Mouse (Mus musculus): ENCODE data around the gene Aox4.

Aox4 gene

DNA sequence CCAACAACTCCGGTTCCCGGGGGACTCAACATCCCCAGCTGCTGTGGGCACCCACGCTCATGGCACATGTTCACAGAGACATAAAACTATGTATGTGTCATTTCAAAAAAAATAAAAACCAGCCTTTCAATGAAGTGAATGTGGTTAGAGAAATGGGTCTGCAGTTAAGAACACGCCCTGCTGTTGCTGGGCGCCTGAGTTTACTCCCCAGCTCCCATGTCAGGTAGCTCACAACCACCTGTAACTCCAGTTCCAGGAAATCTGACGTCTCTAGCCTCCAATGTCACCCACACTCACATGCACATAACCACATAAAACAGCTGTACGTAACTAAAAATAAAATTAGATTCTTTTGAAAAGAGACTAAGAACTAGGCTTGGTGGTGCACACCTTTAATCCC is 90.9 kb downstream of the Aox4 start:
- DNase-seq (ENCODE audit: low read depth, low spot score): no peak

DNA sequence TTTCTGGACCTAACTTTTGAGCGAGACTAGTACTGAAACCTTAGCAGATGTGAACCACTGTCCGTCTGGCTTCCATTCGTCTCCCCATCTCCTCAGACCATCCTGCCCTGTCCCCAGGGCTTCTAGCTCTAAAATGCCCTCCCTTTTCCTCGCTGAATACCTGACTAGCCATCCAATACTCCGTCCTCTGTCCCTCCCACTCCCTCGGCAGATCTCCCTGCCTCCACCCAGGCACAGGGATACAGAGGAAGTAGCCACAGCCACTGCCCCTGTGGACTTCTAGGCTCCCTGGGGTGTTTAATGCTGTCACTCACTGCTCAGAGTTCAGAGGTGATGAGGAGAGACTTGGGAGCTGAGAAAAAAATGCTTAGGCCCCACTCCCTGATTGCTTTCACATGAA is 91.8 kb downstream of the Aox4 start:
- no peak for DNase-seq (ENCODE audit: low read depth, low spot score)

DNA sequence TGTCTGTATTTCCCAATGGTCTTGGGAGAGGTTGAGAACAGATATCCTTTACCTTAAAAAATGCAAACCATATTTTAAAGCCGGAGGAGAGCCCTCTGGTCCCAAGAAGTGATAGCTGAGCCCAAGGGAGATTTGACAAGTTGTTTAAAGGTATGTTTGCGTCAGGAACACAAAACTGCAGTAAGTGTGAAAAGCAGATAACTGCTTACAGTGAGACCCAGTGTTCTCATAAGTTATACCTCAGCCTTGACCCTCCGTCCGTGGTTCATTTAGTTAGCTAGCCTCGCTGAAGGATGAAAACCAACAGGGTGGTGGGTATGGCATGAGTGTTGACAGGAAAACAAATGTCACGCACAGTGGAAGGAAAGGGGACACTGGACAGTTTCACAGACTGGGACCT is 92.8 kb downstream of the Aox4 start:
- no peak for DNase-seq (ENCODE audit: low read depth, low spot score)

DNA sequence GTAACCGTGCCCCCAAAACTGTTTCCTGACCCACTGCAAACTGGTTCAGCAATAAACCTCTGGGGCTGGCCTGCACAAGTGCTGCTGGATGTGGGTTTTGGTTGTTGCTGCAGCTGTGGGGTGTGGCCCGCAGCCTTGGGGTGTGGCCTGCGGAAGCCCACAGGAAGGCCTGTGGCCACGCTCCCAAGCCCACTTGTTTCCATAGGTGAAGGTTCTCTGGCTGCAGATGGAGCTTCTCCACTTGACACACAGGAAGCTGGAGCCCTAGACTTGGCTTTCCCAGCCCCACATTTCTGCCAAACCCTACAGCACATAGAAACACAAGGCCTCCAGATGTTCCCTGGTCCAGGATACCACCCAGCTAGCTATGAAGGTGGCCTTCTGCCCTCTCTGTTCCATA is 93.5 kb downstream of the Aox4 start:
- no peak for DNase-seq (ENCODE audit: low read depth, low spot score)

DNA sequence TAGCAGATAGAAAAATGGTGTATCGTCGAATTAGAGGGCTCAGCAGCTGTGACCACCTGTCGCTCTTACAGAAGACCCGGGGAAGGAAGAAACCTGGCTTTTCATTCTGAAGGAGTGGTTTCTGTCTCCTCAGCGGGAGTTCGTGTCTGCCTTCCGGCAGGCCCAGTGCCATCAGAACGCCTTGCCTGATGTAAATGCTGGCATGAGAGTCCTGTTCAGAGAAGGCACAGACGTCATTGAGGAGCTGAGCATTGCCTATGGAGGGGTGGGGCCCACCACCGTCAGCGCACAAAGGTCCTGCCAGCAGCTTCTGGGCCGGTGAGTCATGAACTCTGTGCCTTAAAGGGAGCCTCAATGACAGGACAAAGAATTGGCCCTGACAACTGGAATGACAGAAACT is 94.1 kb downstream of the Aox4 start:
- DNase-seq (ENCODE audit: low read depth, low spot score): no peak

DNA sequence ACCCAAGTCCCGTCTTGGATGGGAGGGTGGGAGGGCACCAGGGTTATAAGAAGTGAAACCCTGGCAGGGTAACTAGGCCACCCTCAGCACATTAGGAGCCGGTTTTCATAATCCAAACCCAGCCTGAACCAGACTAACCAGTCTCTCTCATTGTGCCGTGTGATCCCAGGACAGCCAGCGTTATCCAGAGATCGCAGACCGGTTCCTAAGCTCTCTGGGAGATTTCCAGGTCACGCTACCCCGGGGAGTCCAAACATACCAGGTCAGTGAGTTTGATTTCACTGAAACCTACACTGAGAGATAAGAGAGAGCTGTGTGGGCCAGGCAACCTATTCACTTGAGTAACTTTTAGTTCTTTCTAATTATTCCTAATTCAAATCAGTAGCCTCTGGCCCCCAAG is 97.0 kb downstream of the Aox4 start:
- no peak for DNase-seq (ENCODE audit: low read depth, low spot score)

DNA sequence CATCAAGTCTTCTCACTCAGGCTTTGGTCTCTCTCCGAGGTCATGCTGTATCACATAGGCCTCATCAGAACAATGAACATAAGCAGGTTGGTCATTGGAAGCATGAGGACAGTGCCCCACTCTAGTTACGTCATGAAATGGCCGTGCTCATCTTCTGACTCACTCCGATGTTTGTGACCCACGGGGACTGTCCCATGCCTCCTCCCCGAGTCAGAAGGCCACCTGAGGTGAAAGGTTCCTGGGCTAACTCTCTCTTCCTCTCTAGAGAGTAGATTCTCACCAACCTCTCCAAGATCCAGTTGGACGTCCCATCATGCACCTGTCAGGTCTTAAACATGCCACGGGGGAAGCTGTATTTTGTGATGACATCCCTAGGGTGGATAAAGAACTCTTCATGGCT is 98.4 kb downstream of the Aox4 start:
- DNase-seq (ENCODE audit: low read depth, low spot score): no peak

DNA sequence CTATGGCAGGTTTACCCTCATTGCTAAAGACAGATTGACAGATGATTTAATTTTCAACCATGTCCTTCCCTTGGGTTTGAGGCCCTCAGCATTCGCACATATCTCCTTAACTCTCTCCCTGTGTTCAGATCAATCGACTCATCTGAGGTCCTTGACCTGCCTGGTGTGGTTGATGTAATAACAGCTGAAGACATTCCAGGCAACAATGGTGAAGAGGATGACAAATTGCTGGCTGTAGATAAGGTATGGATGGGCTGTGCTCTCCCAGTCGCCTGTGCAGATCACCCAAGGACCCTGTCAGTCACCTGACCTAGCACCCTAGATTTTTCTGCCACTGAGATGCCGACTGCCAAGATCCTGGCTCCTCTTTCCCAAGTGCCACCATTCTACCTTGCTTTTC is 99.7 kb downstream of the Aox4 start:
- no peak for DNase-seq (ENCODE audit: low read depth, low spot score)

DNA sequence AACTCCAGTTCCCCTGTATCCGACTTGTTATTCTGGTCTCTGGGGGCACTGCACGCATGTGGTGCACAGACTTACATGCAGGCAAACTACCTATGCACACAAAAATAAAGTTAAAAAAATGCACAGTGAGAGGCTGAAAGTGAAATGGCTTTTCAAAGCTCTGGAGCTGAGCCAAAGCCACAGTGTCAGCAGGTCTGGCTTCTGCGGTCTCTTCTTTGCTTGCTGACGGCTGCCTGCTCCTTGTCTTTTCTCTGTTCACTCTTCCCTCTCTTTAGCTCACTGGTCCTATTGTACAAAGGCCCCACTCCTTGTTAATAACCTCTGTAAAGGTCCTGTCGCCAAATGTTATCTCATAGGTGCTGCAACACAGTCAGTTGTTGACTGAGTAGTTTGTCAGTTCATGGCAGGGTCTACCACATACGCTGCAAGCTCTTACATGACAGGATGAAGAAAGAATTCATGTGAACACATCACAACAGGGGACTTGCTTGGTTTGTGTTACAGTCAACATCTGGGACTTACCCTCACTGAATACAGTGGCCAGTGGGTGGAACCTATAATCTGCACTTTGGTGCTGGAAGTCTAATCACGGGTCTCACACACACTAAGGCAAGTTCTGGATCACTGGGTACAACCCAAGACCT is 101.1 kb downstream of the Aox4 start:
- no peak for DNase-seq (ENCODE audit: low read depth, low spot score)

DNA sequence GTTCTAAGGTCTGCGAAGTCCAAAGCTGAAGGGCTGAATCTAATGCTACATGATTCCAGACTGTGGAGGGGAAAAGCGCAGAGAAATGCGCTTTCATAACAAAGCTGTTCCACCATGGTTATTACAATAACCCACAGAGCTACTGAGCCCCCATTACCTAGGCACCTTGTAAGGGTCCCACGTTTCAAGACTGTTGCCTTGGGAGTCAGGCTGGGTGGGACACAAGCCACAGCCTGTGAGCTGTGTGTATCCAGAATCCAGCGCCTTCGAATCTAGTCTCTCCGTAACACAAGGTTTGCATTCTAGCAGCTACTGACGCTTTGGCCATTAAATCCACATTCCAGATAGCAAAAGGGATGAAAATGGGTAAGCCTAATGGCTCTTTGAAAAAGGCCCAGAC is 103.0 kb downstream of the Aox4 start:
- no peak for DNase-seq (ENCODE audit: low read depth, low spot score)

DNA sequence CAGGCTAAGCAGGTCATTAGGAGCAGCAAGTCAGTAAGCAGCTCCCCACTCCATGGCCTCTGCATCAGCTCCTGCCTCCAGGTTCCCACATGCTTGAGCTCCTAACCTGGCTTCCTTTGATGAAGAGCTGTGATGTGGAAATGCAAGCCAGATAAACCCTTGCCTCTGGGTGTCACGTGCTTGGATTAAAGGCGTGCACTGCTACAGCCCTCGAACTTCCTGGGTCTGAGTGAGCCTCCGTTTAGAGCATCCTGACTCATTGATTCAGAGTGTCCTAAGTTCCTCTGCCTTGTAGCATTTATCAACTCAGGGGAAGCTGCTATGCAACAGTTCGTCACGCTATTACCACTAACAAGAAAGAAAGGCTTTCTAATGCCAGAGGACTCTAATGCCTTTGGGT is 105.3 kb downstream of the Aox4 start:
- no peak for DNase-seq (ENCODE audit: low read depth, low spot score)

Data from mesoderm, embryonic 11.5 days (tissue).